Mouse (Mus musculus) bone marrow, adult 2 months (tissue): ENCODE data around the gene Cldn14.

Experiments used
- CTCF ChIP-seq: fragments of 200-500 bp; IDR thresholded peaks from 2 replicates; pipeline ENCODE4 v1.5.1; 2011; ENCODE audit warnings: low read length, control low read depth; ENCODE audit not compliant: control insufficient read depth, insufficient read depth
- POLR2A ChIP-seq: fragments of 200-500 bp; IDR thresholded peaks from 2 replicates; pipeline ENCODE4 v1.6.1; 2011; ENCODE audit warnings: low read depth, mild to moderate bottlenecking, control low read depth, low read length, borderline replicate concordance; ENCODE audit not compliant: control insufficient read depth

DNA sequence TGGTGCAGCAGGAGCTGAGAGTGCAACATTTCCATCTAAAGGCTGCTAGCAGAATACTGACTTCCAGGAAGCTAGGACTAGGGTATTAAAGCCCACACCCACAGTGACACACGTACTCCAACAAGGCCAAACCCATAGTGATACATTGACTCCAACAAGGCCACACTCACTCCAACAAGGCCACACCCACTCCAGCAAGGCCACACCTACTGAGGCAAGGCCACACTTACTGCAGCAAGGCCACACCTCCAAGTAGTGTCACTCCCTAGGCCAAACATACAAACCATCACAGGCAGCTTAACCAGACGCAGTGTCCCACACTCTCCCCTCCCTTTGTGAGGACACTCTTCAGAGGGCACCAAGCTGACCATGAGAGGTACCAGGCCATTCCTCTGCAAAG lies 29.3 kb downstream of the Cldn14 start:
- TF ChIP-seq CTCF (no peak), POLR2A (no peak)
